Mouse (Mus musculus) heart, embryonic 15.5 days (tissue): ENCODE results near the gene Dixdc1. TPM values are rescaled to one million over a fixed set of nuclear protein-coding genes. Genes with fewer than 3 reads are reported as not detected.
A peak's percentile ranks its signal among the peaks of the same experiment; 100 is the strongest.

Experiments
- ATAC-seq: fragments of 200-750 bp; cut with Nextera tagmentation; replicated peaks from 2 replicates; pipeline ENCODE4 v1.8.0; 2017; ENCODE audit warnings: low read depth, moderate TSS enrichment; ENCODE audit not compliant: insufficient number of reproducible peaks, insufficient read depth, low FRiP score
- H3K27ac ChIP-seq: fragments of 300-500 bp; sonication (generic); 2 replicates; pipeline ENCODE4 v1.5.1; 2015; ENCODE audit warnings: mild to moderate bottlenecking, inconsistent platforms
- H3K27me3 ChIP-seq: fragments of 300-500 bp; sonication (generic); 2 replicates; pipeline ENCODE4 v1.6.1; 2015; ENCODE audit warnings: inconsistent platforms
- H3K36me3 ChIP-seq: fragments of 300-500 bp; sonication (generic); 2 replicates; pipeline ENCODE4 v1.6.1; 2015; ENCODE audit warnings: mild to moderate bottlenecking, inconsistent platforms
- H3K4me1 ChIP-seq: fragments of 300-500 bp; sonication (generic); replicated peaks from 2 replicates; pipeline ENCODE4 v1.6.1; 2015; ENCODE audit warnings: inconsistent platforms
- H3K4me2 ChIP-seq: fragments of 300-500 bp; sonication (generic); 2 replicates; pipeline ENCODE4 v1.6.1; 2015; ENCODE audit warnings: inconsistent platforms, mild to moderate bottlenecking, moderate library complexity
- H3K4me3 ChIP-seq: fragments of 300-500 bp; sonication (generic); 2 replicates; pipeline ENCODE4 v1.5.1; 2015; ENCODE audit warnings: mild to moderate bottlenecking, inconsistent platforms
- H3K9ac ChIP-seq: fragments of 300-500 bp; sonication (generic); 2 replicates; pipeline ENCODE4 v1.6.1; 2015; ENCODE audit warnings: mild to moderate bottlenecking, inconsistent platforms
- H3K9me3 ChIP-seq: fragments of 300-500 bp; sonication (generic); replicated peaks from 2 replicates; pipeline ENCODE4 v1.6.1; 2016; ENCODE audit warnings: inconsistent platforms
- WGBS: fragments of 180-500 bp; shearing (Covaris S2); methylation state at CpG from one replicate; pipeline ENCODE4 v1.1.7; 2015; ENCODE audit warnings: mixed read lengths; 5-methylcytosine and 5-hydroxymethylcytosine counted together
- polyA plus RNA-seq: library from polyadenylated mRNA; unstranded; fragments of >200 nt; fragmentation: Nextera tagmentation; extraction: Ambion mirVana; gene quantifications from 2 replicates; pipeline ENCODE4 v1.2.1, GENCODE M21; 2015

Gene Dixdc1
- polyA plus RNA-seq, 1 experiment from 2014 or later = 9.1 TPM

DNA sequence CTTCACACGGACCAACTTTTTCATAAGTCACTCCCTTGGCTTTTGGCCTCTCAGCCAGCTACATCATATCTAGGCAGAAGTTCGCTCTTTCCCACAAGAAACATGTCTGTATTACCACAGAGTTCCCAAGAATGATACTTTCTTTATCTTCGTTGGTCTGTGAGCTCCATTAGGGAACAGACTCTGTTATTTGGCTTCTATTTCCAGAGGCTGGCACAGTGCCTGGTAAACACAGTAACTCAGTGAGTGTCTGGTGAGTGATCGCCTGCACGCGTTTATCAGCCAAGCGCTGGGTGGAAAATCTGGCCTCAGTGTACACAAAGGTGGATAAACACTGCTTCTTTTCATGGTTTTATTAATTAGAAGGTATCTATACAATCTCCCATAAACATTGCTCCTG lies 15.9 kb downstream of the Dixdc1 start:
- peaks cover 56% of the 10 kb centered on the region for H3K4me1 ChIP-seq
- peak; percentile 20; the same call in 1 of the 2 replicates for ATAC-seq

DNA sequence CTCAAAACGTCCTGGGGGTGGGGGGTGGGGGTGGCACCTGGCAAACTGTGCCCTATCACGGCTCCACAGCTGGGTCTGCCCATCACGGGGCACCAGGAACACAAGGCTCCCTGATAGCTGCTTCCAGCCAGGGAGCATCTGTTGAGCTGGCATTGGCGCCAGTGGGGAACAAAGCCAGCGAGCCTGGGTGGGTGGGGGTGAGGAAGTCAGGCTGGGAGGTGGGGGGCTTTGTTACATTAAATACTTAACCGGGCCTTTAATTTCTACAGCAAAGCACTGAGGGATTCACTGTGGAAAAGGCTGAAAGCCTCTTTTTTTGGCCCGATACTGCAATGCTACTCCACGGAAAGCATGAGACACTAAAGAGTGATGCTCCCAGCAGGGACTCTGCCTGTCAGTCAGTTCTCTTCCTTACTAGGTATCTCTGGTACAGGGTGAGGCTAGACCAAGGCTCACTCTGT lies 16.8 kb downstream of the Dixdc1 start:
- Histone ChIP-seq H3K4me3 (no peak overlapping the region; the same call in 1 of the 2 replicates), H3K9me3 (no peaks in the 10 kb centered on the region), H3K4me2 (peak overlapping the region; percentile 63), H3K36me3 (no peaks in the 10 kb centered on the region), H3K27ac (peak overlapping the region; percentile 95), H3K27me3 (no peaks in the 10 kb centered on the region), H3K4me1 (peaks cover 56% of the 10 kb centered on the region), H3K9ac (no peak overlapping the region)
- ATAC-seq = no peak
- 30% methylated on average over 8 of the region's 8 CpGs for WGBS

More for the DNA sequence above, 15.9 kb downstream of the Dixdc1 start:
- Histone ChIP-seq H3K9me3 (no peaks in the 10 kb centered on the region), H3K4me2 (peak overlapping the region; percentile 63), H3K27ac (peak overlapping the region; percentile 95), H3K27me3 (no peaks in the 10 kb centered on the region), H3K4me3 (peak overlapping the region; percentile 26), H3K36me3 (no peaks in the 10 kb centered on the region), H3K9ac (peak overlapping the region; percentile 34; the same call in 1 of the 2 replicates)
- WGBS = 14% methylated on average over 7 of the region's 7 CpGs

DNA sequence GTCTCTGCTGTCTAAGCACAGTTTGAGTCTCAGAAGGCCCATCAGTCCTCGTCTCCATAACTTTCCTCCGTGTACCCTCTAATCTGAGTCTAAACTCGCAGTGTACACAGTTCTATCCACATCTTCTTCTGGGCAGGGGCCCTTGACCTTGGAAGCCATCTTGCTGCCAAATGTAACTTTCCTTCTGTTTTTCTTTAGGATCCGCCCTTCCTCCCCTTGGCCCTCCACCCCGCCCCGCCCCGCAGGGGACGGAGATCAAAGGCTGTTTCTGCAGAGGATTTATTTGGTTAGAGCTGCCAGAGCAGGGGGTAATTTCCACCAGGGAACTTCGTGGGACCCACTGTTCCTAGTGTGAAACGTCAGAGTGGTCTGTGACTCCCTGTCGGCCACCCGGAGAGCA lies 18.3 kb downstream of the Dixdc1 start:
- no peak for ATAC-seq
- H3K27me3 ChIP-seq = no peaks in the 10 kb centered on the region
- 41% methylated on average over 12 of the region's 12 CpGs for WGBS
- no peak overlapping the region for H3K4me3 ChIP-seq
- H3K9me3 ChIP-seq = no peaks in the 10 kb centered on the region
- no peaks in the 10 kb centered on the region for H3K36me3 ChIP-seq
- peaks cover 42% of the 10 kb centered on the region for H3K4me1 ChIP-seq
- no peak overlapping the region for H3K4me2 ChIP-seq
- H3K27ac ChIP-seq = no peak overlapping the region; the same call in 1 of the 2 replicates
- H3K9ac ChIP-seq = no peak overlapping the region

DNA sequence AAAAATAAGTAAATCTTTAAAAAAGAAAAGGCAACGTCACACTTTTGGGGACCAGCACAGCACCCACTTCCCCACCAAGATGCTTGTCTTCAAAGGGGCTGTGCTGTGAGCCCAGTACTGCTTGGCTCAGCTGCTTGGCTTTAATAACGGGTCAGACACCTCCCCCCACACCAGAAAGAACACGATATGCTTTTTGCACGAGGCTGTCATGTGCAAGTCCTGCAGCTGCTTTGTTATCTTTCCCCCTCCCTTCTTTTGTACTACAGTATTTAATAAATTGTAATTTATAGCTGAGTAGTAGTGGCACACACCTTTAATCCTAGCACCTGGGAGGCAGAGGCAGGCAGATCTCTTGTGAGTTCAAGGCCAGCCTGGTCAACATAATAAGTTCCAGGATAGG lies 20.4 kb downstream of the Dixdc1 start:
- Histone ChIP-seq H3K4me2 (no peak overlapping the region), H3K36me3 (no peaks in the 10 kb centered on the region), H3K4me3 (no peak overlapping the region), H3K27ac (no peak overlapping the region), H3K27me3 (no peaks in the 10 kb centered on the region), H3K9me3 (no peaks in the 10 kb centered on the region), H3K4me1 (peaks cover 24% of the 10 kb centered on the region), H3K9ac (no peak overlapping the region)
- no peak for ATAC-seq
- 56% methylated on average over 4 of the region's 4 CpGs for WGBS

DNA sequence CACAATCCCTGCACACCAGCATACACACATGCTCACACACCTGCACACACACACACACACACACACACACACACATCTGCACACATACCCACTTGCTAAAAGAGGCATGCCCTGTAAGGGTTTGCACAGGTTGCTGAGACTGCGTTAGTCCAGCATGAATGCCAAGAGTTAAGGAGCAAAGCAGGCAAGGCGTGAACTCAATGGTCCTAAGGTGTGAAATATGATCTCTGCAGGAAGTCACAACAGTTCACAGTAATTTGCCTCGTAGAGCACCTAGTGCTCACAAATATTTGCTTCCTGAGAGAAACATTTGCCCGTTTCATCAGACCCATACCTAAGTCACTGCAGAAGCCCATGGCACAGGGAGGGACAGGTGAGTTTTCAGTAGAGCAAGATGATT lies 25.1 kb downstream of the Dixdc1 start:
- peaks cover 2% of the 10 kb centered on the region; the same call in 1 of the 2 replicates for H3K36me3 ChIP-seq
- no peak overlapping the region for H3K4me2 ChIP-seq
- H3K4me1 ChIP-seq = no peaks in the 10 kb centered on the region
- ATAC-seq = no peak
- H3K27me3 ChIP-seq = no peaks in the 10 kb centered on the region
- no peak overlapping the region for H3K27ac ChIP-seq
- no peak overlapping the region for H3K9ac ChIP-seq
- 56% methylated on average over 4 of the region's 4 CpGs for WGBS
- H3K4me3 ChIP-seq = no peak overlapping the region
- no peaks in the 10 kb centered on the region for H3K9me3 ChIP-seq

DNA sequence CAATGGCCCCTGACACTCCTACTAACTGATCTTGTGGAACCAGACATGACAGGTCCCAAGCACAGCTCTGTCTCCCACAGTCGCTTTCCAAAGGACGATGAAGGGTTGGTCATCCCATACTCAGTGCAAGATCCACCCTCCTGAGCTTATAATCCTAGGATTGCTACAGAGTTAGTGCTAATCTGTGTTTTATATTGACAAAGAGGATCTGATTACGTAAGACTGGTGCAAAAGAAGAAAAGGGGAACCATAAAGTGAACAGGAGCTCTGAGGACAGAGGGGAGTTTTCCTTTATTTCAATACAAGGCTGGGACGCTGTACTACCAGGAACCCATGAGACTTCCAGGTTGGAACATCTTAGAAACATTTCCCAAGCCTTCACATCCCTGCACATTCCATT lies 28.0 kb downstream of the Dixdc1 start:
- Histone ChIP-seq H3K9ac (no peak overlapping the region), H3K36me3 (peaks cover 2% of the 10 kb centered on the region; the same call in 1 of the 2 replicates)
- 74% methylated on average over 4 of the region's 4 CpGs for WGBS

DNA sequence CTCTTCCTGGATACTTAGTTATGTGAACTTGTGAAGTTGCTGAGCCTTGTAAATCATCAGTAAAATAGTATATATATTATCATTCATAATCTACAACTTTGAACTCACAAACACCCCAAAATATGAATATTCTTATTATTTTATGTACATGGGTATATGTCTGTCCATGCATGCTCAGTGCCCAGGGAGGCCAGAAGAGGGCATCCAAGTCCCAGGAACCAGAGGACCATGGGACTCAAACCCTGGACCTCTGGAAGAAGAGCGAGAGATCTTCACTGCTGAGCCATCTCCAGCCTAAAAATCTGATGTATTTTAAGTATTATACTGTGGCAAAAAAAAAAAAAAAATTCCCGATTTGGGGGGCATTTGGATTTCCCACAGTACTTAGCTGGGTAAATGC lies 30.2 kb downstream of the Dixdc1 start:
- H3K4me3 ChIP-seq = no peak overlapping the region
- no peak overlapping the region for H3K27ac ChIP-seq
- H3K4me1 ChIP-seq = 0 out of 2 replicates have a peak, but pooled peaks cover 4% of the 10 kb centered on the region
- H3K36me3 ChIP-seq = peaks cover 2% of the 10 kb centered on the region; the same call in 1 of the 2 replicates
- no peak overlapping the region for H3K4me2 ChIP-seq
- H3K9ac ChIP-seq = no peak overlapping the region
- WGBS = 20% methylated on average over 2 of the region's 2 CpGs
- H3K27me3 ChIP-seq = no peaks in the 10 kb centered on the region
- ATAC-seq = no peak
- H3K9me3 ChIP-seq = no peaks in the 10 kb centered on the region

More for the DNA sequence above, 28.0 kb downstream of the Dixdc1 start:
- Histone ChIP-seq H3K27ac (no peak overlapping the region), H3K4me1 (no peaks in the 10 kb centered on the region), H3K9me3 (no peaks in the 10 kb centered on the region), H3K4me3 (no peak overlapping the region), H3K4me2 (no peak overlapping the region), H3K27me3 (no peaks in the 10 kb centered on the region)
- ATAC-seq = no peak

DNA sequence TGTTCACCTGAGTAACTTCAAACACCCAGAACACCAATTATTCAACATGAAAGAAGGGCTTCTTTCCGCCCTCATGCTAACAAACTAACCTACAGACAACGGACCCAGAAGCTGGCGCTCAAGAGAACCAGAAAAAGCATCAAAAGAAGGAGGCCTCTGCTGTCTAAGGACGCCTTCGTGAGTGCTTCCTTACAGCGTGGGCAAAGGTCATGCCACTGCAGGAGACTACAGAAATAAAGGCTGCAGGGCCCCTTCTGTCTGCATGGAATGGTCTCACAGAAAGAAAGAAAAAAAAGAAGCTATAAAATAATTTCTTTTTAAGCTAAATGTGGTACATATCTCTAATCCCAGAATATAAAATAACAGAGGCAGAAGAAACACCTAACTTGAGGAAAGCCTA lies 34.4 kb downstream of the Dixdc1 start:
- whole genome bisulfite sequencing = 70% methylated on average over 6 of the region's 6 CpGs
- Histone ChIP-seq H3K27ac (no peak overlapping the region), H3K4me3 (no peak overlapping the region), H3K4me2 (no peak overlapping the region), H3K9ac (no peak overlapping the region), H3K4me1 (peaks cover 9% of the 10 kb centered on the region), H3K27me3 (peaks cover 9% of the 10 kb centered on the region; the same call in 1 of the 2 replicates), H3K9me3 (no peaks in the 10 kb centered on the region), H3K36me3 (peaks cover 8% of the 10 kb centered on the region; the same call in 1 of the 2 replicates)
- ATAC-seq = no peak

DNA sequence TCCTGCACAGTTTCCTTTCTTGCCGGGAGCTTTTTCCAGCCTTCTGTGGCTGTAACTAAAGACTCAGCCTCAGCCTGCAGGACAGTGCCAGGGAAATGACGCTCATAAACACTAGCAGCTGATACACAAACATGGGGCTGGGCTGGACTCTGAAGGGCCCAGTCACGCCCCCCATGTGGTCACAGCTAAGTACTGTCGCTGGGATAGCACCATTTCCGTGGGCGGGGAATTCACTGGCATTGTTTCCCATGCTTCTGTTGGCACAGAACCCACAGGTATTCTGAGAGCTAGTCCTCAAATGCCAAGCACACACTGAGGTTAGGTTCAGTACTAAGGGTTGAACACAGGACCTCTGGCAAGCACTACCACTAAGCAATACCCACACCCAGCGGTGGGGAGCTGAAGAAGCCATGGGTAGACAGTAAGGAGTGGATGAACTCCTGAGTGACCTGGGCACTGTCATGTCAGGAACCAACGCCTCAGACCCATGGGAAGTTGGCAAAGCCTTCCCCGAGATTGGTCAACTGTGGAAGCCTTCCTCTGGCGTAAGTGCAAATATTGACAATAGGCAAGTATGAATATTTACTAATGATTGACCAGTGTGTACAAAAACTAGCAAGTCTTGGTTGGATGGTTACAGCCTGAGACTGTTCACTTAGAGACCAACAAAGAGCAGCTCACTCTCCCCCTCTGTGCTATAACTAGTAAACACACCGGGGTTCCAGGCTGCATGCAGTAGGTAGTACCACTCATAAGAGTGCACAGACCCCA lies 38.2 kb downstream of the Dixdc1 start:
- 53% methylated on average over 11 of the region's 11 CpGs for WGBS
- Histone ChIP-seq H3K9me3 (no peaks in the 10 kb centered on the region), H3K27me3 (peaks cover 14% of the 10 kb centered on the region; the same call in 1 of the 2 replicates), H3K4me2 (peak overlapping the region; percentile 15; the same call in 1 of the 2 replicates), H3K27ac (peak overlapping the region; percentile 53), H3K4me3 (no peak overlapping the region), H3K9ac (no peak overlapping the region), H3K36me3 (peaks cover 8% of the 10 kb centered on the region; the same call in 1 of the 2 replicates), H3K4me1 (peaks cover 32% of the 10 kb centered on the region)
- peak; percentile 53; the same call in 1 of the 2 replicates for ATAC-seq

DNA sequence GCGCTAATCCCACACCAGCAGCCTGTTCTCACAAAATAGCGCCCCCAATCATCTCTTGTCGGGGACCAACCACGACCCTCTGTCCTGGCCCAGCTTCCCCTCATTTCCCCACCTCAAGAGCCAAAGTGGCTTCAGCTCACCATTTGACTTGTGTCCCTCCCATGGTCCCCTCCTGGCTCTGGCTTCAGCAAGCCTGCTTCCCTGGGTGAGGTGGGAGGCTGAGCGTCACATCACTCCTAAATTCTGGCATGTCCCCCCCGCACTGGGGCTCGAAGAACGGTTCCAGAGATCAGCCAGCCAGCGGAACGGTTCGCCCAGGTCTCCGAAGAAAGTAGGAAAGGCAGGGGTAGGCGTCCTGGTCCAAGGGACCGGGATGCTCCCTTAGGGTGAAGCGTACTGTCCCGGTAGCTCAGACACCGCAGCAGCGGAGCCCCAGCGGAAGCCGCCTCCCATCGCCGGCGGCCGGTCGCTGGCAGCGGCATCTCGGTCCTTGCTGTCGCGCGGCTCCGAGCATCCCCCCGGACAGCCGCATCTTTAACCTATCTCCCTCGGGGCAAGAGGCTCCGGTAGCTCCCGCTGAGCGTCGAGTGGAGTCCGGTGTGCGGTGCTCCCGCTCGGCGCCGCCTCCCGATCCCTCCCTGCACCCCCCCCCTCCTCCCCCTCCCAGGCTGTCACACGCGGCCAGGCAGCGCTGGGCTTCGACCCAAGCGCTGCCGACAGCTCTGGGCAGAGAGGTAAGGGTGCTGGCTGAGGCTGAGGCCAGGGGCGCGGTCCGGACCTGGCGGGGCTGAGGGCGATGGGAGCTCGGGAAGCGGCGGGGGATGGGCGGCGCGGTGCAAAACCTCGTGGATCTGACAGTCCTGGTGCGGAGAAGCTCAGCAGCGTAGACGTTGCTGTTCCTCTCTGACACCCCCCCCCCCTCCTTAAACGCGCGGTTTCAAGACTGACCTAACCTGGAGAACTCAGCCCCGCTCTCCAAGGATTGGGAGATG lies 40.6 kb downstream of the Dixdc1 start:
- Histone ChIP-seq H3K4me3 (peak overlapping the region; percentile 65), H3K36me3 (peaks cover 16% of the 10 kb centered on the region), H3K4me1 (peaks cover 28% of the 10 kb centered on the region), H3K27ac (0 out of 2 replicates have a peak overlapping the region, but pooled peaks have one; percentile 24), H3K9me3 (no peaks in the 10 kb centered on the region), H3K4me2 (peak overlapping the region; percentile 99), H3K9ac (peak overlapping the region; percentile 58), H3K27me3 (peaks cover 14% of the 10 kb centered on the region; the same call in 1 of the 2 replicates)
- ATAC-seq = peak; percentile 32; the same call in 1 of the 2 replicates
- WGBS = under 1% methylated on average over 70 of the region's 70 CpGs

DNA sequence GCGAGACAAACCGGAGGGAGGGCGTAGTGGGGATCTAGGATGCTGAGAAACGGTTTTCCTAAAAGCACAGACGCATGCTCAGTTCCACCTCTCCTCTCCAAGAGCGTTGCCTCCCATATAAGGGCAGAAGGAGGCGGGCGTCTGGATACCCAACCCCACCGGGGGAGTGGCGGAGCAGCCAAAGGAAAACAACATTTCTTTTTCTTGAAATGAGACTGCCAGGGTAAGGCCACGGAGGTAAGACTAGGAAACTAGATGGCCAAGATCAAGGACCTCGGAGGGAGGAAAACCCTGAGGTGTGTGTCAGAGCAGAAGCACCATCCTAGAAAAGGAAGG lies 41.6 kb downstream of the Dixdc1 start:
- H3K4me3 ChIP-seq = peak overlapping the region; percentile 35
- 0 out of 2 replicates have a peak overlapping the region, but pooled peaks have one; percentile 31 for H3K9ac ChIP-seq
- ATAC-seq = 0 out of 2 replicates have a peak, but pooled peaks have one; percentile 45
- H3K36me3 ChIP-seq = peaks cover 12% of the 10 kb centered on the region
- peak overlapping the region; percentile 99 for H3K4me2 ChIP-seq
- 3% methylated on average over 12 of the region's 12 CpGs for WGBS
- peaks cover 28% of the 10 kb centered on the region for H3K4me1 ChIP-seq
- H3K27ac ChIP-seq = no peak overlapping the region
- H3K27me3 ChIP-seq = peaks cover 14% of the 10 kb centered on the region; the same call in 1 of the 2 replicates
- no peaks in the 10 kb centered on the region for H3K9me3 ChIP-seq
